Mouse (Mus musculus) olfactory bulb, adult 2 months (tissue): ENCODE measurements around the gene Iqca.

Experiments
- CTCF ChIP-seq: fragments of 200-500 bp; IDR thresholded peaks from 2 replicates; pipeline ENCODE4 v1.5.1; 2012; ENCODE audit warnings: low read depth, mild to moderate bottlenecking, low read length, moderate library complexity; ENCODE audit not compliant: insufficient read depth
- POLR2A ChIP-seq: fragments of 200-500 bp; IDR thresholded peaks from 2 replicates; pipeline ENCODE4 v1.6.1; 2012; ENCODE audit warnings: mild to moderate bottlenecking, low read depth, low read length, moderate library complexity; ENCODE audit not compliant: insufficient read depth

- no peak for TF ChIP-seq POLR2A
- TF ChIP-seq CTCF: no peak
Observed at GRCm38 (mm10) chr1:90010077-90010476, 143.1 kb downstream of the Iqca start.
